Mouse (Mus musculus): Measurements from ENCODE around the gene Thsd7a. TPM values are rescaled to one million over a fixed set of nuclear protein-coding genes. Genes with fewer than 3 reads are reported as not detected.

Thsd7a gene
- polyA plus RNA-seq (2012; ENCODE audit: insufficient read depth, low replicate concordance): 0.02 and 0.14 TPM in 2 replicates

- Histone ChIP-seq H3K4me3 (replicated peaks) (peak within 1 kb of the TSS; percentile 87), H3K9me3 (peaks cover 4% of the 10 kb centered on the region; the same call in 1 of the 2 replicates), H3K27me3 (replicated peaks) (peaks cover 31% of the 10 kb centered on the region), H3K36me3 (replicated peaks; ENCODE audit: low read length) (no peaks in the 10 kb centered on the region), H3K4me1 (peaks cover 11% of the 10 kb centered on the region)
- TF ChIP-seq GATA1 (IDR thresholded peaks at IDR 0.05; ENCODE audit: borderline replicate concordance, low read length) (no peak), FLI1 (IDR thresholded peaks at IDR 0.05; ENCODE audit: low read length) (no peak)
Observed at GRCm38 (mm10) chr6:12748787-12749530, at the start of gene Thsd7a. Gene Thsd7a (minus strand): TSS chr6:12749410.

DNA sequence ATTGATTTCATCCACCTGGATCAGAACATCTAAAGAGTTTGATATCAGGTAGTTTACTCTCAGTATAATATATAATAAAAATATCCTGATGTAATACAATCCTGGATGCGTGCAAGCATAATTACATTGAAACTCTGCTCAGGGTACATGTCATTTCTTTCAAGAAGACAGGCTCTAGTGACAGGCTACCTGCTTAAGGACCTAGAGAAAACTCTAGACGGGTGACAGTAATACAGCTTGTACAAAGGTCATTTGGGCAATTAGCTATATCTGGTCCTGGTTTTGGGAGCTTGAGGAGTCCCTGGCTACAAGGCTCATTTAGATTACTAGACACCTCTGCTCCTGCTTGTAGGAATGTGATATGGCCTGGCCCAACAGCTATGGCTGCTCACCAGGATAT lies 37.9 kb upstream of the Thsd7a start:
- Histone ChIP-seq H3K4me1 (no peaks in the 10 kb centered on the region), H3K27me3 (replicated peaks) (no peaks in the 10 kb centered on the region), H3K9me3 (no peaks in the 10 kb centered on the region), H3K4me3 (replicated peaks) (no peak overlapping the region), H3K36me3 (replicated peaks; ENCODE audit: low read length) (no peaks in the 10 kb centered on the region)
- TF ChIP-seq GATA1 (IDR thresholded peaks at IDR 0.05; ENCODE audit: borderline replicate concordance, low read length): no peak
- no peak for TF ChIP-seq FLI1 (IDR thresholded peaks at IDR 0.05; ENCODE audit: low read length)

DNA sequence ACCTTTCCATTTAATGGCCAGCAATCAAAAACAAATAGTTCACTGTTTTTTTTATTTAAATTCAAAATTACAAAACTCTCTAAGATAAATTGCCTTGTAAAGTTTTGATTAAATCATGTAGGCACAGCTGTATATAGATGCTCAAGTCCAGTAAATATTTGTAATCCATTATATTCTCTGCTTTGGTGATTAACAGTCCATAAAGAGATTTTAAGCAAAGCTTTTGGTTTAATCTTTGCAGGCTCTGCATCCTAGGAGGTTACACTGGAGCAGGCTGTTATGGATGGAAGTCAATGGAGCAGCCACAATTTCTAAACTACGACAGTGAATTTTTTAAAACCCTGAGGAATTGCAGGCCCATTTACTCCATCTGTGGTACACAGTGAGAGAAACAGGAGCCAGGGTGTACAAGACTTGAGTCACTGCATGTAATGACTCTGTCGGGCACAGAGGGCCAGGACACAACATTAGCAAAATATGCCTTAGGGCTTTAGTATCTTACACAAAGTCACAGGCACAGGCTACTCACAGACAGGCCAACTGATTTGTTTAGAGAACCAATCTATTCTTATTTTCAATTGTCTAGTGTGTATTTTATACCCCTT lies 37.3 kb upstream of the Thsd7a start:
- TF ChIP-seq FLI1 (IDR thresholded peaks at IDR 0.05; ENCODE audit: low read length): no peak
- no peak for TF ChIP-seq GATA1 (IDR thresholded peaks at IDR 0.05; ENCODE audit: borderline replicate concordance, low read length)
- Histone ChIP-seq H3K36me3 (replicated peaks; ENCODE audit: low read length) (no peaks in the 10 kb centered on the region), H3K4me1 (no peaks in the 10 kb centered on the region), H3K4me3 (replicated peaks) (no peak overlapping the region), H3K27me3 (replicated peaks) (no peaks in the 10 kb centered on the region), H3K9me3 (no peaks in the 10 kb centered on the region)

DNA sequence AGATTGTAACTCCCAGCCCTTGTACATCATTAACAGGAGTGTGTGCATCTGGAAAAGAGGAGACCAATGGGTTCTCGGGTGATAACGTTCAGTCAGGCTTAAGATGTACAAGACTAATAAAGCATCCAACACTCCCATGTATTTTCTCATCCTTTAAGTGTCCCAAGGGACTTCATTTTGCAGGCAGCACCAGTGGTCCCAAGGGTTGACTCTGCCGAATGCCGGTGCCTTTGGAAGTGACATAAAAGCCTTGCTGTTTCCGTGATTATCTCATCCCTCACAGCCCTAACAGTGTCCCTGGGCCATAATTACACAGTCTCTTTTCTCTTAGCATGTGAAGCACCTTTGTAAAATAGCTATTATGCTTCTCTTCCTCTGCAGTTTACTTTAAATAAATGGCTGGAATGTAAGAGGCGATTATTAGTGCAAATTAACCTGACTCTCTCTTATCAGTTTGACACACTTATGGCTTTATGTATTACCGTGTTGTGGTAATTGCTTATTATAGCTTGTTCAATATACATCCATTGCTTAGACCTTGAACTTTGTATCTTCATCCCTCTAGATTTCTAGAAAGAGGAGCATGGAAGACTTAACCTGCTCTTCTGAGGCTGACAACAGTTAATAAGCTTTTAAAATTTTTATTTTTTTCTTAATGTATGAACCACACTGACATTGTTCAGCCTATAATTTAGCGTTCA lies 35.9 kb upstream of the Thsd7a start:
- no peak overlapping the region for H3K4me3 ChIP-seq (replicated peaks)

GRCm38 (mm10) chr6:12772799-12773198 lies 23.6 kb upstream of the Thsd7a start:
- TF ChIP-seq FLI1 (IDR thresholded peaks at IDR 0.05; ENCODE audit: low read length): no peak
- TF ChIP-seq GATA1 (IDR thresholded peaks at IDR 0.05; ENCODE audit: borderline replicate concordance, low read length): no peak

More for the DNA sequence above, 35.9 kb upstream of the Thsd7a start:
- no peaks in the 10 kb centered on the region for H3K36me3 ChIP-seq (replicated peaks; ENCODE audit: low read length)
- no peaks in the 10 kb centered on the region for H3K4me1 ChIP-seq
- H3K27me3 ChIP-seq (replicated peaks): no peaks in the 10 kb centered on the region
- TF ChIP-seq GATA1 (IDR thresholded peaks at IDR 0.05; ENCODE audit: borderline replicate concordance, low read length) (no peak), FLI1 (IDR thresholded peaks at IDR 0.05; ENCODE audit: low read length) (no peak)
- H3K9me3 ChIP-seq: no peaks in the 10 kb centered on the region

GRCm38 (mm10) chr6:12765191-12765590 lies 16.0 kb upstream of the Thsd7a start:
- Histone ChIP-seq H3K36me3 (replicated peaks; ENCODE audit: low read length) (no peaks in the 10 kb centered on the region), H3K4me3 (replicated peaks) (no peak overlapping the region), H3K9me3 (no peaks in the 10 kb centered on the region), H3K27me3 (replicated peaks) (no peaks in the 10 kb centered on the region), H3K4me1 (no peaks in the 10 kb centered on the region)
- TF ChIP-seq FLI1 (IDR thresholded peaks at IDR 0.05; ENCODE audit: low read length) (no peak), GATA1 (IDR thresholded peaks at IDR 0.05; ENCODE audit: borderline replicate concordance, low read length) (no peak)

More at GRCm38 (mm10) chr6:12772799-12773198, 23.6 kb upstream of the Thsd7a start:
- H3K9me3 ChIP-seq: peaks cover 8% of the 10 kb centered on the region
- H3K4me1 ChIP-seq: no peaks in the 10 kb centered on the region
- H3K27me3 ChIP-seq (replicated peaks): no peaks in the 10 kb centered on the region
- no peaks in the 10 kb centered on the region for H3K36me3 ChIP-seq (replicated peaks; ENCODE audit: low read length)
- H3K4me3 ChIP-seq (replicated peaks): no peak overlapping the region

GRCm38 (mm10) chr6:12764606-12765005 lies 15.4 kb upstream of the Thsd7a start:
- no peak overlapping the region for H3K4me3 ChIP-seq (replicated peaks)
- TF ChIP-seq FLI1 (IDR thresholded peaks at IDR 0.05; ENCODE audit: low read length): no peak
- TF ChIP-seq GATA1 (IDR thresholded peaks at IDR 0.05; ENCODE audit: borderline replicate concordance, low read length): no peak
- no peaks in the 10 kb centered on the region for H3K4me1 ChIP-seq
- no peaks in the 10 kb centered on the region for H3K9me3 ChIP-seq
- H3K36me3 ChIP-seq (replicated peaks; ENCODE audit: low read length): no peaks in the 10 kb centered on the region
- H3K27me3 ChIP-seq (replicated peaks): no peaks in the 10 kb centered on the region

- Histone ChIP-seq H3K4me3 (replicated peaks) (no peak overlapping the region), H3K9me3 (no peaks in the 10 kb centered on the region), H3K36me3 (replicated peaks; ENCODE audit: low read length) (no peaks in the 10 kb centered on the region), H3K27me3 (replicated peaks) (no peaks in the 10 kb centered on the region), H3K4me1 (no peaks in the 10 kb centered on the region)
- TF ChIP-seq GATA1 (IDR thresholded peaks at IDR 0.05; ENCODE audit: borderline replicate concordance, low read length): no peak
- TF ChIP-seq FLI1 (IDR thresholded peaks at IDR 0.05; ENCODE audit: low read length): no peak
Observed at GRCm38 (mm10) chr6:12763816-12764215, 14.6 kb upstream of the Thsd7a start.

DNA sequence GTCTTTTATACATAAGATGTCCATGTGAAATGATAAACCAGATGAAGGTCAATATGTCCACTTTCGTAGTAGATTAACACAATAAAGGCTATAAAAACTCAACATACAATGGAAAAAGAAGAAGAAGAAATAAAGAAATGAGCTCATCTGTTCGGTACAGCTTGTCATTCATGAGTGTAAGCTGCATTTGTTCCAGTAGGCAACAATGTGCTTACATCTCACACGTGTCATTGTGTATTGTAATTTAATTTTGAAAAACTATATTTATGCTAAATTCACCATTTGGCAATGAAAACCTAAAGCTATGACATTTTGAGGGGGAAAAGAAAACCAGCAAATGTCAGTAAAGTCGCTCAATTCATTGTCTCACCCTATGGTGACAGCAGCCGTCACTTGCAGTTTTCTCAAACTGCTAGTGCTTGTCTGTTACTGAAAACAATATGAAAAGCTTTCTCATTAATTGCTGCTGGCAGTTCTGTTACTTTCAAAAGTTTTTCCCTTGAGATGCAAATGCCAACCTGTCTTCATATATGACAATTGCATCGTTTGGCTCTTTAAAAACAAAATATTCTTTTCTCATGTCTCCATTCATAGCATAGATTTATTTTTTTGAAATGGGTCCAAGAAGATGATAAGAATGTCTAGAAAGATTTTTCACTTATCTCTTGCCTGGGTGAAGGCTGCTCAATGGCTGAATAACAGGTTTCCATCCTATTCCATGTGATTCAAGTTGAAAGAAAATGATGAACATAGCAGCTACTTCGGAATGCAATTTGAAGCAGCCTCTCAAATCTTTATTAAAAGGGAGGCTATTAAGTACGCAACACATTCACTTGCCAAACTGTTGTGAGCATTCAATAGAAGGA lies 10.4 kb upstream of the Thsd7a start:
- Histone ChIP-seq H3K27me3 (replicated peaks) (no peaks in the 10 kb centered on the region), H3K4me1 (no peaks in the 10 kb centered on the region), H3K4me3 (replicated peaks) (no peak overlapping the region), H3K36me3 (replicated peaks; ENCODE audit: low read length) (no peaks in the 10 kb centered on the region), H3K9me3 (no peaks in the 10 kb centered on the region)
- TF ChIP-seq GATA1 (IDR thresholded peaks at IDR 0.05; ENCODE audit: borderline replicate concordance, low read length): no peak
- TF ChIP-seq FLI1 (IDR thresholded peaks at IDR 0.05; ENCODE audit: low read length): no peak

Data from megakaryocyte, embryonic 14.5 days (primary cell).